Comparison of ENCODE assay signal across 8 mouse cellular contexts in genomic region chr8:128272866-128273344, GRCm38 (mm10).
DNase-seq lines count a peak whose midpoint lies in the region; ATAC-seq and TF ChIP-seq lines count a peak whose summit lies in the region.

No protein-coding gene starts in this region.

- no peak for TF ChIP-seq EP300 in stomach, postnatal 0 days (optimal IDR thresholded peaks at IDR 0.05)

- no peak for TF ChIP-seq CTCF in Patski (IDR thresholded peaks at IDR 0.05)
- no peak for TF ChIP-seq CTCF in embryonic fibroblast, embryonic 13.5 days (IDR thresholded peaks at IDR 0.05; ENCODE audit: borderline replicate concordance, insufficient read depth, low read length)
- no peak for TF ChIP-seq CTCF in stomach, postnatal 0 days (IDR thresholded peaks at IDR 0.05; ENCODE audit: low read depth)

- no peak; the same call in 1 of the 2 replicates for TF ChIP-seq POLR2A in embryonic fibroblast, embryonic 13.5 days (IDR thresholded peaks at IDR 0.05; ENCODE audit: low read depth, low read length)

- 36% methylated on average over 3 of the region's 3 CpGs for WGBS in hindbrain, embryonic 15.5 days
- 28% methylated on average over 3 of the region's 3 CpGs for WGBS in hindbrain, embryonic 12.5 days
- 9% methylated on average over 3 of the region's 3 CpGs for WGBS in heart, embryonic 15.5 days
- 42% methylated on average over 3 of the region's 3 CpGs for WGBS in limb, embryonic 10.5 days
- WGBS in stomach, postnatal 0 days = 20% methylated on average over 3 of the region's 3 CpGs

- ATAC-seq in hindbrain, embryonic 15.5 days (ENCODE audit: low FRiP score, low read depth) = 0 out of 2 replicates have a peak, but pooled peaks have one; percentile 54
- ATAC-seq in hindbrain, embryonic 12.5 days (ENCODE audit: low FRiP score) = no peak
- peak; percentile 92 for ATAC-seq in Patski
- peak; percentile 85; the same call in 1 of the 2 replicates for ATAC-seq in heart, embryonic 15.5 days (replicated peaks; ENCODE audit: insufficient number of reproducible peaks, insufficient read depth, low FRiP score, low read depth)
- ATAC-seq in stomach, postnatal 0 days (ENCODE audit: low FRiP score, low TSS enrichment) = no peak; the same call in 1 of the 2 replicates

- no peak overlapping the region for H3K27ac ChIP-seq in hindbrain, embryonic 15.5 days (replicated peaks)
- H3K27ac ChIP-seq in hindbrain, embryonic 12.5 days = no peak overlapping the region
- H3K27ac ChIP-seq in embryonic fibroblast, embryonic 13.5 days (ENCODE audit: insufficient read depth, low read length) = peak overlapping the region; percentile 69
- H3K27ac ChIP-seq in heart, embryonic 15.5 days = peak overlapping the region; percentile 82
- H3K27ac ChIP-seq in limb, embryonic 10.5 days = peak overlapping the region; percentile 7; the same call in 1 of the 2 replicates
- H3K27ac ChIP-seq in stomach, postnatal 0 days (replicated peaks) = 0 out of 2 replicates have a peak overlapping the region, but pooled peaks have one; percentile 13

- POLR2A ChIA-PET in Patski (lab: Charles Lee) = no interaction called here

- DNase-seq in Patski (ENCODE audit: low read depth, low spot score) = peak; percentile 71
- no peak for DNase-seq in limb, embryonic 10.5 days (ENCODE audit: low spot score)
- DNase-seq in stomach, postnatal 0 days (ENCODE audit: low spot score) = peak; percentile 17
- no peak for DNase-seq in thymus, postnatal 4 days

- CTCF ChIA-PET in Patski (lab: Charles Lee) = interaction anchor here (0.8 to 1.4 kb wide), 2 partner anchors 10 to 53 kb away, joined by 3 read pairs; no protein-coding TSS in a partner anchor

- H3K4me2 ChIP-seq in hindbrain, embryonic 15.5 days = no peak overlapping the region
- H3K4me2 ChIP-seq in hindbrain, embryonic 12.5 days (replicated peaks) = no peak overlapping the region
- no peak overlapping the region for H3K4me2 ChIP-seq in heart, embryonic 15.5 days
- H3K4me2 ChIP-seq in stomach, postnatal 0 days (replicated peaks; ENCODE audit: low read depth) = no peak overlapping the region

- peaks cover 3% of the 10 kb centered on the region; the same call in 1 of the 2 replicates for H3K4me1 ChIP-seq in hindbrain, embryonic 15.5 days (replicated peaks)
- H3K4me1 ChIP-seq in hindbrain, embryonic 12.5 days = no peaks in the 10 kb centered on the region; the same call in 1 of the 2 replicates
- peaks cover 22% of the 10 kb centered on the region for H3K4me1 ChIP-seq in embryonic fibroblast, embryonic 13.5 days (ENCODE audit: control insufficient read depth, insufficient read depth, low read length)
- peaks cover 24% of the 10 kb centered on the region for H3K4me1 ChIP-seq in heart, embryonic 15.5 days (replicated peaks)
- H3K4me1 ChIP-seq in limb, embryonic 10.5 days = peaks cover 19% of the 10 kb centered on the region
- no peaks in the 10 kb centered on the region for H3K4me1 ChIP-seq in stomach, postnatal 0 days (replicated peaks; ENCODE audit: control insufficient read depth, insufficient read depth)

- in situ Hi-C loops in Patski (cut with MboI; ENCODE audit: low pct_unique_long_range_greater_than_20kb) = no loop called here

- H3K36me3 ChIP-seq in hindbrain, embryonic 15.5 days = no peaks in the 10 kb centered on the region
- no peaks in the 10 kb centered on the region for H3K36me3 ChIP-seq in hindbrain, embryonic 12.5 days
- no peaks in the 10 kb centered on the region for H3K36me3 ChIP-seq in heart, embryonic 15.5 days
- no peaks in the 10 kb centered on the region for H3K36me3 ChIP-seq in limb, embryonic 10.5 days
- no peaks in the 10 kb centered on the region for H3K36me3 ChIP-seq in stomach, postnatal 0 days (ENCODE audit: control insufficient read depth, insufficient read depth, low read length)

- no peaks in the 10 kb centered on the region for H3K9me3 ChIP-seq in hindbrain, embryonic 15.5 days
- no peaks in the 10 kb centered on the region for H3K9me3 ChIP-seq in hindbrain, embryonic 12.5 days (replicated peaks)
- H3K9me3 ChIP-seq in heart, embryonic 15.5 days (replicated peaks) = no peaks in the 10 kb centered on the region
- H3K9me3 ChIP-seq in limb, embryonic 10.5 days (replicated peaks) = no peaks in the 10 kb centered on the region
- H3K9me3 ChIP-seq in stomach, postnatal 0 days (ENCODE audit: control insufficient read depth, low read length) = no peaks in the 10 kb centered on the region

- no peak overlapping the region for H3K4me3 ChIP-seq in hindbrain, embryonic 15.5 days
- no peak overlapping the region for H3K4me3 ChIP-seq in hindbrain, embryonic 12.5 days
- H3K4me3 ChIP-seq in embryonic fibroblast, embryonic 13.5 days (ENCODE audit: insufficient read depth, low read length) = no peak overlapping the region
- H3K4me3 ChIP-seq in heart, embryonic 15.5 days = no peak overlapping the region
- no peak overlapping the region for H3K4me3 ChIP-seq in limb, embryonic 10.5 days
- H3K4me3 ChIP-seq in stomach, postnatal 0 days (ENCODE audit: low read depth, low read length) = no peak overlapping the region

- no peaks in the 10 kb centered on the region for H3K27me3 ChIP-seq in hindbrain, embryonic 15.5 days
- H3K27me3 ChIP-seq in hindbrain, embryonic 12.5 days = no peaks in the 10 kb centered on the region
- no peaks in the 10 kb centered on the region for H3K27me3 ChIP-seq in Patski
- no peaks in the 10 kb centered on the region for H3K27me3 ChIP-seq in heart, embryonic 15.5 days
- 0 out of 2 replicates have a peak, but pooled peaks cover 3% of the 10 kb centered on the region for H3K27me3 ChIP-seq in limb, embryonic 10.5 days (ENCODE audit: low read depth, poor library complexity, severe bottlenecking)
- no peaks in the 10 kb centered on the region for H3K27me3 ChIP-seq in stomach, postnatal 0 days (ENCODE audit: control insufficient read depth, insufficient read depth, low read length)

- no peak overlapping the region for H3K9ac ChIP-seq in hindbrain, embryonic 15.5 days
- H3K9ac ChIP-seq in hindbrain, embryonic 12.5 days = no peak overlapping the region
- H3K9ac ChIP-seq in heart, embryonic 15.5 days = no peak overlapping the region
- no peak overlapping the region for H3K9ac ChIP-seq in stomach, postnatal 0 days (ENCODE audit: low read length)

Comparison
In these comparisons a context has a peak if more than half of its experiments do, and no peak if none do; other contexts are left out.
1. ATAC-seq: peak in hindbrain, embryonic 15.5 days (single experiment), Patski (single experiment) and heart, embryonic 15.5 days (single experiment); none in hindbrain, embryonic 12.5 days (single experiment) and stomach, postnatal 0 days (single experiment).
2. H3K27ac ChIP-seq: peak in embryonic fibroblast, embryonic 13.5 days (single experiment), heart, embryonic 15.5 days (single experiment), limb, embryonic 10.5 days (single experiment) and stomach, postnatal 0 days (single experiment); none in hindbrain, embryonic 15.5 days (single experiment) and hindbrain, embryonic 12.5 days (single experiment).
3. DNase-seq: peak in Patski (single experiment) and stomach, postnatal 0 days (single experiment); none in limb, embryonic 10.5 days (single experiment) and thymus, postnatal 4 days (single experiment).